Mouse (Mus musculus) liver, adult 2 months (tissue): ENCODE results near the gene Kras.

Source experiments
- CTCF ChIP-seq: fragments of 200-500 bp; IDR thresholded peaks from 2 replicates; pipeline ENCODE4 v1.5.1; 2011; ENCODE audit warnings: low read depth, low read length, control low read depth
- POLR2A ChIP-seq: fragments of 200-500 bp; IDR thresholded peaks from 2 replicates; pipeline ENCODE4 v1.6.1; 2011; ENCODE audit warnings: low read length, control low read depth; ENCODE audit not compliant: insufficient read depth; ENCODE audit errors: extremely low read depth

DNA sequence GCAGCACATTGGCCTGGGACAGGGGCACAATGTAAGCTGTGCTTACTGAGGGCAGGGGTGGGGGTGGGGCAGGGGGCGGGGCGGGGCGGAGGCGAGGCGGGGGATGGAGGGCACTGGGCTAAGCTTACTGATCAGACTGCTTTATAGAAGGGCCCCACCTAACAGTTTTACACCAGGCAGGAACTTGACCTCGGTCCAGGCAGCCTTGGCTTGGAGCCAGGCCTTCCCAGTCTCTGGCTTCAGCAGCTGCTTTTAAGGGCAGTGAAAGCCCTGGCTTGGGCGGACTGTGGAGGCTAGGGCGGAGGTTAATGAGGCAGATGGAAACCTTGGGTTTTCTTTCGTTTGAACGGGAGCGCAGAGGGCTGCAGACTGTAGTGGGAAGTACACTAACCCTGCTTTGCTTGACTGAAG is 76.3 kb downstream of the Kras start:
- no peak for TF ChIP-seq CTCF
- TF ChIP-seq POLR2A: no peak
